Mouse (Mus musculus) neural tube, embryonic 15.5 days (tissue): ENCODE data around the gene Fbxo6. TPM values are rescaled to one million over a fixed set of nuclear protein-coding genes. Genes with fewer than 3 reads are reported as not detected.
A peak's percentile ranks its signal among the peaks of the same experiment; 100 is the strongest.
"Not testable (repeated sequence)": the region's sequence is repeated elsewhere in the genome, so short reads cannot be mapped to it uniquely, and the experiment has no call there.

ENCODE experiments used
- ATAC-seq: fragments of 200-750 bp; cut with Nextera tagmentation; 2 replicates; pipeline ENCODE4 v1.8.0; 2017; ENCODE audit warnings: mild to moderate bottlenecking, moderate TSS enrichment, moderate library complexity; ENCODE audit not compliant: low FRiP score
- H3K27ac ChIP-seq: fragments of 300-500 bp; sonication (generic); replicated peaks from 2 replicates; pipeline ENCODE4 v1.5.1; 2015; ENCODE audit warnings: mild to moderate bottlenecking, inconsistent platforms
- H3K27me3 ChIP-seq: fragments of 300-500 bp; sonication (generic); replicated peaks from 2 replicates; pipeline ENCODE4 v1.6.1; 2015; ENCODE audit warnings: inconsistent platforms
- H3K36me3 ChIP-seq: fragments of 300-500 bp; sonication (generic); 2 replicates; pipeline ENCODE4 v1.6.1; 2015; ENCODE audit warnings: inconsistent platforms
- H3K4me1 ChIP-seq: fragments of 300-500 bp; sonication (generic); 2 replicates; pipeline ENCODE4 v1.6.1; 2015; ENCODE audit warnings: inconsistent platforms
- H3K4me2 ChIP-seq: fragments of 300-500 bp; sonication (generic); 2 replicates; pipeline ENCODE4 v1.6.1; 2015; ENCODE audit warnings: inconsistent platforms, mild to moderate bottlenecking, moderate library complexity
- H3K4me3 ChIP-seq: fragments of 300-500 bp; sonication (generic); replicated peaks from 2 replicates; pipeline ENCODE4 v1.5.1; 2015; ENCODE audit warnings: mild to moderate bottlenecking, inconsistent platforms
- H3K9ac ChIP-seq: fragments of 300-500 bp; sonication (generic); replicated peaks from 2 replicates; pipeline ENCODE4 v1.6.1; 2015; ENCODE audit warnings: mild to moderate bottlenecking, inconsistent platforms
- H3K9me3 ChIP-seq: fragments of 300-500 bp; sonication (generic); replicated peaks from 2 replicates; pipeline ENCODE4 v1.6.1; 2016; ENCODE audit warnings: inconsistent platforms
- WGBS: fragments of 180-500 bp; shearing (Covaris S2); methylation state at CpG from one replicate; pipeline ENCODE4 v1.1.7; 2015; ENCODE audit warnings: mixed read lengths; 5-methylcytosine and 5-hydroxymethylcytosine counted together
- polyA plus RNA-seq: library from polyadenylated mRNA; unstranded; fragments of >200 nt; fragmentation: Nextera tagmentation; extraction: Ambion mirVana; gene quantifications from 2 replicates; pipeline ENCODE4 v1.2.1, GENCODE M21; 2015

The Fbxo6 gene
- polyA plus RNA-seq, result 20.6 and 21.9 TPM in 2 replicates

DNA sequence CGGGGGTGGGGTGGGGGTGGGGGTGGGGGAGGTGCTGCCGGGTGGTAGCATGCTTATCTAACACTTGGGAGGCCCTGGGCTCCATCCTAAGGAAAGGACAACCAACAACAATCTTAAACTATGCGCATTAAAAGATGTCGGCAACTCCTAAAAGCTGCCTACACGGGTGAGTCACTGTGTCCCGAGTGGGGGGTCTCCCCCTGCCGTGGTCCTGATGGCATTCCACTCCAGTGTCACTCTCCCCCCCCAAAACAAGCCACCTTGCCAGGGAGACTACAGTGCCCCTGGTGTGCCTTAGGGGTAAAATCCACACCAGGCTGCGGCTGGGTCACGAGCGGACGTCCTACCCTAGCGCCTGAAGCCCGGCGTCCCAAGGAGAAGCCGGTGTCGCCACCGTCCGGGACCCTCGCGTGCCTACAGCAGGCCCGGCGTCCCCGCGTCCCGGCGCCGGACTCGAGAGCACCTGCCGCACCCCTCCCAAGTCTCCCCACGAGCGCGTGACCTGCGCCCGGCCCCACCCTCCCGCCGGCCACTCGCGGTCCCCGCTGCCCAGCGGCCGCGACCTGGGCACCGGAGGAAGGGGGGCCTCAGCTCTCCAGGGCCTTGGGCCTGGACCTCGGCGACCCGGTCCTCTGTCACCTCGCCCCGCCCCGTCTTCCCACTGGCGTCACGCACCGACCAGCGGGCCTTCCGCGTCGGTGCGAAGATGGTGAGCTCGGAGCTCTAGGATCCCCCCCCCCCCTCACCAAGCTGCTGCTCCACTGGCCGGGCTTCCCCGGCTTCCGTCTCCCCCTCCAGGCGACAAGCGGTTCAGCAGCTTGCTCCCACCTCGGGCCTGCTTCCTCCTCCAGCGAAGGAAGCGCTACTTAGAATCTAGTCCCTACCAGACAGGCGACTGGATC, at the start of gene Fbxo6:
Gene Fbxo6 (minus strand): TSS at position 874 of the 902 bp plus-strand sequence.
- no peaks in the 10 kb centered on the region for H3K27me3 ChIP-seq

DNA sequence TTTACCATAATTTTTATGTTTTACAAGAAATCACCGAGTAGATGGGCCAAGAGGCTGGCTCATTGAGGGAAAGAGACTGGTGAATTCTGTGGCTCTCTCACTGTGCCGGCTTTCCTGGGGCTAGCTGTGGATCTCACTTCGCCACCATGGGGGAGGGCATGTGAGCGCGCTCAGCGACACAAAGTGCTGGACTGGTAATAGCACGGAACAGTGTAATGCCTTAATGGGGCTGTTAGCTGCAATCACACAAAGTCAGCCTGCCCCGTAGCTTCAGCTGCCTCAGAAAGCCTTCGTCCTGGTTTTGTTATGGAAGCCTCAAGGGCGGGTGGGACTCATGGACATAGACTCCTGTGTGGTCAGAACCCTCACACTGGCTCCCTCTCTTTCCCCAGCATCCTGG, 46.8 kb upstream of the Fbxo6 start:
- H3K36me3 ChIP-seq, result no peaks in the 10 kb centered on the region
- H3K27me3 ChIP-seq, result peaks cover 4% of the 10 kb centered on the region; the same call in 1 of the 2 replicates
- H3K4me1 ChIP-seq, result peaks cover 8% of the 10 kb centered on the region
- 0 out of 2 replicates have a peak overlapping the region, but pooled peaks have one; percentile 5 for H3K4me2 ChIP-seq
- no peaks in the 10 kb centered on the region for H3K9me3 ChIP-seq
- no peak overlapping the region for H3K9ac ChIP-seq
- 12% methylated on average over 10 of the region's 10 CpGs for WGBS
- no peak for ATAC-seq
- H3K4me3 ChIP-seq, result no peak overlapping the region
- no peak overlapping the region for H3K27ac ChIP-seq

More for the DNA sequence above, at the start of gene Fbxo6:
- H3K4me2 ChIP-seq, result peak within 1 kb of the TSS; percentile 97
- 1% methylated on average over 66 of the region's 67 CpGs for WGBS
- H3K4me3 ChIP-seq, result peak within 1 kb of the TSS; percentile 60
- H3K36me3 ChIP-seq, result peaks cover 40% of the 10 kb centered on the region
- peak; percentile 90 for ATAC-seq
- H3K9ac ChIP-seq, result peak within 1 kb of the TSS; percentile 72
- no peaks in the 10 kb centered on the region for H3K9me3 ChIP-seq
- peaks cover 24% of the 10 kb centered on the region for H3K4me1 ChIP-seq
- peak within 1 kb of the TSS; percentile 96 for H3K27ac ChIP-seq

- Histone ChIP-seq H3K4me2 (no peak overlapping the region), H3K9me3 (no peaks in the 10 kb centered on the region), H3K36me3 (no peaks in the 10 kb centered on the region), H3K9ac (no peak overlapping the region), H3K4me3 (no peak overlapping the region), H3K27ac (no peak overlapping the region), H3K4me1 (peaks cover 16% of the 10 kb centered on the region), H3K27me3 (peaks cover 9% of the 10 kb centered on the region)
- no peak for ATAC-seq
Observed at GRCm38 (mm10) chr4:148194400-148194799, 42.5 kb upstream of the Fbxo6 start.

DNA sequence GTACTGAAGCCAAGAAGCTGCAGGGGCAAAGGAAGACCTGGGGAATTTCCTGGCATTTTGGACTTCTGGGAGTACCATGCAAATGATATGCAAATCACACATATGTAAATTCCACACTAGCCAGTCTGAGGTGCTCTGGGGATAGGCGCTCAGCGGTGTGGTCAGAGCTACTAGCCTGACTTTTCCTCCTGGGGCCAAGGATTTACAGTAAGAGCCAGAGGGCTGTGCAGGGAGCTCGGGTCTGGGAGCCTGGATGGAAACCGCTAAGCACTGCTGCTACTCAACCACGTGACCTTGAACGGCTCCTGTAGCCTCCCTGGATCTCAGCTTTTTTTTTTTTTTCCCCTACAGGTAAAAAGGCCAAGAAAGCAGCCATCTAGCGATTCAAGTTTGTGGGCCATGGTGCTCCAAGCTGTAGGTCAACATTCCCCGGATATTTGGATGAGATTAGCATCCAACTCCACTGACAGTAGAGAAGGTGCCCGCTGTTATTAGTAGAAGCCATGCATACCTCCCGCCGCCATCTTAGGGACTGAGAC, 40.8 kb upstream of the Fbxo6 start:
- ATAC-seq, result peak; percentile 45; the same call in 1 of the 2 replicates
- H3K4me2 ChIP-seq, result no peak overlapping the region
- H3K9ac ChIP-seq, result no peak overlapping the region
- H3K4me1 ChIP-seq, result peaks cover 8% of the 10 kb centered on the region
- H3K4me3 ChIP-seq, result no peak overlapping the region
- WGBS, result 36% methylated on average over 11 of the region's 11 CpGs
- no peaks in the 10 kb centered on the region for H3K36me3 ChIP-seq
- H3K27me3 ChIP-seq, result peaks cover 9% of the 10 kb centered on the region
- no peaks in the 10 kb centered on the region for H3K9me3 ChIP-seq
- H3K27ac ChIP-seq, result no peak overlapping the region

GRCm38 (mm10) chr4:148188767-148189166, 36.8 kb upstream of the Fbxo6 start:
- H3K4me2 ChIP-seq, H3K9me3 ChIP-seq, H3K27ac ChIP-seq, H3K27me3 ChIP-seq, H3K9ac ChIP-seq, H3K36me3 ChIP-seq, H3K4me3 ChIP-seq, ATAC-seq: not testable (repeated sequence)
- H3K4me1 ChIP-seq, result peaks cover 16% of the 10 kb centered on the region
- 97% methylated on average over 1 of the region's 1 CpGs for WGBS

- ATAC-seq, result no peak
- H3K9me3 ChIP-seq, result no peaks in the 10 kb centered on the region
- no peaks in the 10 kb centered on the region for H3K36me3 ChIP-seq
- peaks cover 12% of the 10 kb centered on the region for H3K4me1 ChIP-seq
- H3K4me2 ChIP-seq, result no peak overlapping the region
- H3K27ac ChIP-seq, result no peak overlapping the region
- peaks cover 5% of the 10 kb centered on the region; the same call in 1 of the 2 replicates for H3K27me3 ChIP-seq
- H3K4me3 ChIP-seq, result no peak overlapping the region
- no peak overlapping the region for H3K9ac ChIP-seq
- 72% methylated on average over 4 of the region's 4 CpGs for WGBS
Observed at GRCm38 (mm10) chr4:148185819-148186218, 33.9 kb upstream of the Fbxo6 start.

- peaks cover 12% of the 10 kb centered on the region for H3K4me1 ChIP-seq
- no peak overlapping the region for H3K27ac ChIP-seq
- H3K4me2 ChIP-seq, result no peak overlapping the region
- H3K4me3 ChIP-seq, result no peak overlapping the region
- H3K36me3 ChIP-seq, result no peaks in the 10 kb centered on the region
- peaks cover 2% of the 10 kb centered on the region; the same call in 1 of the 2 replicates for H3K27me3 ChIP-seq
- H3K9me3 ChIP-seq, result no peaks in the 10 kb centered on the region
- 28% methylated on average over 9 of the region's 9 CpGs for WGBS
- H3K9ac ChIP-seq, result no peak overlapping the region
- ATAC-seq, result no peak
Observed at GRCm38 (mm10) chr4:148184564-148184963, 32.6 kb upstream of the Fbxo6 start.

- ATAC-seq, result peak; percentile 39; the same call in 1 of the 2 replicates
- 32% methylated on average over 8 of the region's 8 CpGs for WGBS
- Histone ChIP-seq H3K9ac (no peak overlapping the region), H3K36me3 (no peaks in the 10 kb centered on the region), H3K4me2 (no peak overlapping the region), H3K9me3 (no peaks in the 10 kb centered on the region), H3K4me1 (peaks cover 12% of the 10 kb centered on the region), H3K27ac (peak overlapping the region; percentile 10; the same call in 1 of the 2 replicates), H3K27me3 (no peaks in the 10 kb centered on the region), H3K4me3 (no peak overlapping the region)
Observed at GRCm38 (mm10) chr4:148182363-148182762, 30.4 kb upstream of the Fbxo6 start.

DNA sequence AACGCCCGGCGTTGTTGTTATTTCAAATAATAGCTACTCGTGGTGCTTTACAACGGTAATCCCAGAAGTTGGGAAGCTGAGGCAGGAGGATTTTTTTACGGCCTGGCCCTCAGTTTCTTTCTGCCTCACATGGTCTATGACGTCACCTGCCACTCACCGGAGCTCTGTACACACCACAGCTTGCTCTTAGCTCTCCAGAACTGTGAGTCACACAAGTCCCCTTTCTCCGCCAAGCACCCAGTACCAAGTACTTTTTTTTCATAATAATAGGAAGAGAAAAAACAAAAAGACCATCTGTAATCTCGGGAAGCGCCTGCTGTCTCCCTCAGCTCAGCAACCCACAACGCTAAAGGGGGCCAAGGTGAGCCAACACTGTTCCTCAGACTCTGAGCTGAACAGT, 29.5 kb upstream of the Fbxo6 start:
- H3K4me3 ChIP-seq, result no peak overlapping the region
- 87% methylated on average over 12 of the region's 12 CpGs for WGBS

GRCm38 (mm10) chr4:148177716-148178115, 25.8 kb upstream of the Fbxo6 start:
- no peak overlapping the region for H3K4me2 ChIP-seq
- H3K4me1 ChIP-seq, result peaks cover 32% of the 10 kb centered on the region
- H3K27me3 ChIP-seq, result peaks cover 12% of the 10 kb centered on the region; the same call in 1 of the 2 replicates
- no peak overlapping the region for H3K4me3 ChIP-seq
- no peaks in the 10 kb centered on the region for H3K9me3 ChIP-seq
- H3K9ac ChIP-seq, result no peak overlapping the region
- no peaks in the 10 kb centered on the region for H3K36me3 ChIP-seq
- no peak for ATAC-seq
- H3K27ac ChIP-seq, result no peak overlapping the region

More for the DNA sequence above, 29.5 kb upstream of the Fbxo6 start:
- Histone ChIP-seq H3K4me1 (peaks cover 12% of the 10 kb centered on the region), H3K9me3 (no peaks in the 10 kb centered on the region), H3K27ac (no peak overlapping the region), H3K9ac (no peak overlapping the region), H3K27me3 (no peaks in the 10 kb centered on the region), H3K4me2 (no peak overlapping the region), H3K36me3 (no peaks in the 10 kb centered on the region)
- no peak for ATAC-seq

GRCm38 (mm10) chr4:148176603-148177002, 24.7 kb upstream of the Fbxo6 start:
- 73% methylated on average over 5 of the region's 6 CpGs for WGBS
- H3K36me3 ChIP-seq, H3K4me3 ChIP-seq, H3K9ac ChIP-seq, H3K9me3 ChIP-seq, ATAC-seq, H3K4me2 ChIP-seq: not testable (repeated sequence)
- Histone ChIP-seq H3K27me3 (peaks cover 13% of the 10 kb centered on the region), H3K27ac (0 out of 2 replicates have a peak overlapping the region, but pooled peaks have one; percentile 38), H3K4me1 (peaks cover 28% of the 10 kb centered on the region)

DNA sequence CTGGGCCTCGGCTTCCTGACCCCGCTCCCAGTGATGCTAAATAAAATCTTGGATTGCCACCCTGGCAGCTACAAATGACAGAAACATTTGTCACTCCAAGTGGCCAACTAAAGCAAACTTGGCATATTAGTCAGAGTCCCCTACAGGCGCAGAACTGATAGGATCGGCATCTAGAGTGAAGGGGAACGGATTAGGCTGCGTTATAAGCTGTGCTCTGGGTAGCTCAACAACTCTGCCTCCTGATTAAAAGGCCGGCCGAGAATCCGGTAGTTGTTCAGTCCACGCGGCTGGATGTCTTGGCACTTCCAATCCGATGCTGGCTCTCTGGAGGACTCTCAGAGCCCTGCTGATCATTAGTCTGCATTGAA, 22.5 kb upstream of the Fbxo6 start:
- Histone ChIP-seq H3K4me1 (peaks cover 28% of the 10 kb centered on the region), H3K9ac (0 out of 2 replicates have a peak overlapping the region, but pooled peaks have one; percentile 34), H3K27ac (peak overlapping the region; percentile 76; the same call in 1 of the 2 replicates), H3K4me3 (no peak overlapping the region; the same call in 1 of the 2 replicates), H3K4me2 (peak overlapping the region; percentile 57), H3K36me3 (no peaks in the 10 kb centered on the region), H3K9me3 (no peaks in the 10 kb centered on the region), H3K27me3 (peaks cover 24% of the 10 kb centered on the region)
- ATAC-seq, result no peak
- WGBS, result 11% methylated on average over 12 of the region's 12 CpGs
